Mouse (Mus musculus) small intestine, adult 2 months (tissue): ENCODE results near the gene Dpp6. TPM values are rescaled to one million over a fixed set of nuclear protein-coding genes. Genes with fewer than 3 reads are reported as not detected.

Source experiments
- H3K27ac ChIP-seq: fragments of 200-500 bp; 2 replicates; pipeline ENCODE4 v1.5.1; 2012; ENCODE audit warnings: low read depth, low read length, control low read depth, inconsistent platforms; ENCODE audit not compliant: insufficient read depth
- H3K27me3 ChIP-seq: fragments of 200-500 bp; 2 replicates; pipeline ENCODE4 v1.6.1; 2012; ENCODE audit warnings: mild to moderate bottlenecking, moderate library complexity, low read length, inconsistent platforms; ENCODE audit not compliant: control insufficient read depth, insufficient read depth
- H3K36me3 ChIP-seq: fragments of 200-500 bp; 2 replicates; pipeline ENCODE4 v1.6.1; 2012; ENCODE audit warnings: mild to moderate bottlenecking, low read length, control low read depth, inconsistent platforms; ENCODE audit not compliant: control insufficient read depth, insufficient read depth
- H3K4me1 ChIP-seq: fragments of 200-500 bp; 2 replicates; pipeline ENCODE4 v1.6.1; 2012; ENCODE audit warnings: low read length, inconsistent platforms, mixed read lengths; ENCODE audit not compliant: control insufficient read depth, insufficient read depth, insufficient read length
- H3K4me3 ChIP-seq: fragments of 200-500 bp; 2 replicates; pipeline ENCODE4 v1.5.1; 2012; ENCODE audit warnings: low read depth, mild to moderate bottlenecking, control low read depth, inconsistent platforms, low read length, moderate library complexity
- CTCF ChIP-seq: fragments of 200-500 bp; IDR thresholded peaks from 2 replicates; pipeline ENCODE4 v1.5.1; 2012; ENCODE audit warnings: low read depth, mild to moderate bottlenecking, control low read depth, inconsistent platforms, low read length, moderate library complexity, mixed read lengths; ENCODE audit not compliant: insufficient replicate concordance, insufficient read length; ENCODE audit errors: extremely low read depth
- POLR2A ChIP-seq: fragments of 200-500 bp; IDR thresholded peaks from 2 replicates; pipeline ENCODE4 v1.6.1; 2012; ENCODE audit warnings: low read depth, mild to moderate bottlenecking, control low read depth, inconsistent platforms, low read length, moderate library complexity
- WGBS: fragments of 180-500 bp; shearing (Covaris S2); methylation state at CpG from one replicate; pipeline ENCODE4 v1.1.7; 2018; 5-methylcytosine and 5-hydroxymethylcytosine counted together
- polyA plus RNA-seq: library from polyadenylated mRNA; depleted of rRNA; stranded (reverse); fragments of >200 nt; gene quantifications from 2 replicates; pipeline ENCODE4 v1.2.3, GENCODE M21; 2012

The Dpp6 gene
- polyA plus RNA-seq, 1 experiment = 0.41 TPM

DNA sequence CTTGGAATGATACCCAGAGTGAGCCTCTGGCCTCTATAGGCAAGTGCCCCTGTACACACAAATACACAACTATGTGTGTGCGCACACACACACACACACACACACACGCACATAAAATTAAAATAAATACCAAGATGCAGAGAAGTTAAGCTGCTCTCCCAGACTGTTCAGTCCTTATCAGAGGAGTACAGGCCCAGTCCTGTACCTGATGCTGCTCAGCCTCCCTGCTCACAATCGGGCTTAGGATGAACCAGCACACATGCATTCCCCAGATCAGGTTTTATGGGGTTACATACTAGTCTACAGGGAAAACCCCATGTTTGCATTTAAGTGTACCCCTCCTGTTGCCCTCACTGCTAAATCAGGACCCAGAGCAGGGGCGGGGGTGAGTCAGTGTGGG lies 847.1 kb downstream of the Dpp6 start:
- WGBS = 92% methylated on average over 4 of the region's 4 CpGs

DNA sequence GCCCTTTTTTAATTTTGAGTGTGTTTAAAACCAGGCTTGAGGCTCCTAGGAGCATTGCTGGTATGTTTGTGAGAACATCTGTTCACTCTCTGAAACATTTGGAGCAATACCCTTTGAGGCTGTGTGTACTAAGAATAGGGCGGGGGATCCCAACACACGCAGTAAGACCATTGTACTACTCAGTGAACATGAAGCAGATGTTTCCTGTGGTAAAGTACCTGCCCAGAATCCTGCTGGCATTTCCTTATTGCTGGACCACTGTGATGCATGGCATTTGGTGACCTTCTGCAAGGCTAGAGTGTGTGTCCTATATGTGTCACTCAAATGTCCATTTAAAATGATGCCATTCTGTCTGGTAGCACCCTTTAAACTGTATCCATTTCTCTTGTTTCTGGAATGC lies 854.5 kb downstream of the Dpp6 start:
- Histone ChIP-seq H3K4me1 (no peaks in the 10 kb centered on the region), H3K4me3 (no peak overlapping the region), H3K27me3 (no peaks in the 10 kb centered on the region), H3K27ac (no peak overlapping the region), H3K36me3 (no peaks in the 10 kb centered on the region)
- 39% methylated on average over 2 of the region's 2 CpGs for WGBS
- TF ChIP-seq CTCF (no peak), POLR2A (no peak)

More for the DNA sequence above, 847.1 kb downstream of the Dpp6 start:
- no peak overlapping the region for H3K27ac ChIP-seq
- no peaks in the 10 kb centered on the region for H3K36me3 ChIP-seq
- H3K4me1 ChIP-seq = peaks cover 2% of the 10 kb centered on the region; the same call in 1 of the 2 replicates
- no peak overlapping the region for H3K4me3 ChIP-seq
- no peaks in the 10 kb centered on the region for H3K27me3 ChIP-seq
- no peak for TF ChIP-seq CTCF
- no peak for TF ChIP-seq POLR2A

DNA sequence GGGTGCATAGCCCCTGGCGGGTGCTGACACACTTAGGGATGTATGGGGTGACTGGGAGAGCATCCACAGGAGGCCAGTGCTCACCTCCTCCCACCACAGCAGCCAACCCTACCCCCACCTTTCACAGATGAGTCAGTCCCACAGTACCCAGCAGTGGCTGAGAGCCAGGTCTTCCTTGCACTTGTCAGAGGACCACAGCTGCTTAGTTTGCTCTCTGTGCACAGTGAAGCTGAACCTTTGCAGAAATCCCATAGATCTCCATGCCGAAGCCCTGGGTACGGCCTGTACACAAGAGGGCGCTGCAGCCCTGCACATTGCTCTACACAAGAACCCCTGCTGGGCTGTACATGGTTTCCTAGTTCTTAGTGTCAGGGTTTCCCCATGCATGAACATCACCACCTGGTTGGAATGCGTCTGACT lies 860.3 kb downstream of the Dpp6 start:
- no peaks in the 10 kb centered on the region for H3K36me3 ChIP-seq
- no peak overlapping the region for H3K4me3 ChIP-seq
- 36% methylated on average over 5 of the region's 5 CpGs for WGBS
- no peaks in the 10 kb centered on the region for H3K27me3 ChIP-seq
- H3K4me1 ChIP-seq = no peaks in the 10 kb centered on the region
- no peak overlapping the region for H3K27ac ChIP-seq
- TF ChIP-seq CTCF (no peak), POLR2A (no peak)

DNA sequence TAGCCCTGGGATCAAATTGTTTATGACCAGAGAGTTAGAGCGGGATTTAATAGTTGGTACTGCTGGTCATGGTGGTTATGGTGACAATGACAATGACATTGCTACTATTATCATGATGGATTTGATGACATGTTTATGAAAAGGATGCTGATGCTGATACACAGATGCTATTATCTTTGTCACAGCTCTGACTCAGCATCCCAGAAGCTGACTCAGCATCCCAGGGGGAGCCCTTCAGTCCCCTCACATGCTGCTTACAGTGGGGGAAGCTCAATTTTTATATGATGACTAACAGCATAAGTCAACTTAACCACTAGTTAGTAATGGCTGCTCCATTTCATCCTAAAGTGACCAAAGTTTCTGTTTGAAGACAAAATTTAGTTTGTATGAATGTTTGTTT lies 862.1 kb downstream of the Dpp6 start:
- no peak for TF ChIP-seq CTCF
- no peak for TF ChIP-seq POLR2A
- Histone ChIP-seq H3K27me3 (no peaks in the 10 kb centered on the region), H3K4me1 (no peaks in the 10 kb centered on the region), H3K4me3 (no peak overlapping the region), H3K36me3 (no peaks in the 10 kb centered on the region), H3K27ac (no peak overlapping the region)
- 83% methylated on average over 1 of the region's 1 CpGs for WGBS

DNA sequence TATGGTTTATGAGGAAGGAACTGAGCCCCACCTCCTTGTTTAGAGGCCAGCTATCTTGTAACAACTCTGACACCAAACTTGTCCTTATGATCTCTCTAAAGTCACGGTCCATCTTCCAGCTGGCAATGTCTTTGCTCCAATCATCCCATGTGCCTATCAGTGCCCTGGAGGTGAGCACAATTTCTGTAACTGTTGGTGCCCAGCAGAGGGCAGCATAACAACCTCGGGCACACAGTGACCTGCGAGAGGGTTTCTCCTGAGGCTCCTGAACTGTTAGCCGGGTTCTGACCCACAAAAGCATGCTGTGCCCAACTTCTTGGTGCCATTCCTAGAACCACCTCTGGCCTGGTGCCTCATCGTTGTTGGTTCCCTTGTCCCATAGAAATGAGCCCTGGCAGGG lies 863.5 kb downstream of the Dpp6 start:
- no peaks in the 10 kb centered on the region for H3K36me3 ChIP-seq
- TF ChIP-seq CTCF (peak; percentile 67; the same call in 1 of the 2 replicates), POLR2A (no peak)
- no peaks in the 10 kb centered on the region for H3K27me3 ChIP-seq
- H3K4me3 ChIP-seq = no peak overlapping the region
- H3K4me1 ChIP-seq = no peaks in the 10 kb centered on the region
- 20% methylated on average over 5 of the region's 5 CpGs for WGBS
- no peak overlapping the region for H3K27ac ChIP-seq

DNA sequence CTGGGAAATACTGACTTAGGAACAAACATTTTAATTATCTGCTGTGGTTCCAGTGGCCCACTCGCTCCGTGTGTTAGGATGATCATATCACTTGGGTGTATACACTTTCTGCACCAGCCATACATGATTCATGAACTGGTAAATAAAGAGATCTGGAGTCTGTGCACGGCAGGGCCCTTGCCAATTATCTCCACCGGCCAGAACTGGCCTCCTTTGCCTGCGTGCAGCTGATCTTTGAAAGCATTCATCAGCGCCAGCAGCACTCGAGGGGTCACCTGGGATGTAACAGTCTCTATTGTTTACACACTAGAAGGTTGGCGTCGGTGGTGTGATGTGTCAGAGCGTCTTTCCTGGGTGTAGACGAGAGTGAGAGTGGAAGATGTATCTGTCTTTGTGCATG lies 868.2 kb downstream of the Dpp6 start:
- Histone ChIP-seq H3K27me3 (no peaks in the 10 kb centered on the region), H3K27ac (no peak overlapping the region), H3K4me3 (no peak overlapping the region), H3K4me1 (no peaks in the 10 kb centered on the region), H3K36me3 (no peaks in the 10 kb centered on the region)
- TF ChIP-seq POLR2A (no peak), CTCF (no peak)
- WGBS = 39% methylated on average over 11 of the region's 11 CpGs

DNA sequence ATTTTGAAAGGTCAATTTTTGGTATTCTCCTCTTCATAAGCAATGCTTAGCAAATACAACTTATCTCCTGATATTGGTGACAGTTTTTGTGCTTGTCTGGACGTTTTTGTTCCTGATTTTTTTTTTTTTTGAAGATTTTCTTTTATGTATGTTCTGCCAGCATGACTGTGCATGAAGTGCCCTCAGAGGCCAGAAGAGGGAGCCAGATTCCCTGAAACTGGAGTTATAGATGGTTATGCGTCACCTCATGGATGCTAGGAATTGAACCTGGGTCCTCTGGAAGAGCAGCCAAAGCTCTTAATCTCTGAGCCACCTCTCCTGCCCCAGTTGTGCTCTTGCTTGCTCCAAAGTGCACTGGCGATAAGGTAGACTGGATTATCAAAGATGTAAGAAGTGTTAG lies 868.9 kb downstream of the Dpp6 start:
- H3K4me3 ChIP-seq = no peak overlapping the region
- no peak overlapping the region for H3K27ac ChIP-seq
- H3K4me1 ChIP-seq = no peaks in the 10 kb centered on the region
- TF ChIP-seq CTCF = no peak
- TF ChIP-seq POLR2A = no peak
- no peaks in the 10 kb centered on the region for H3K27me3 ChIP-seq
- 71% methylated on average over 3 of the region's 3 CpGs for WGBS
- H3K36me3 ChIP-seq = no peaks in the 10 kb centered on the region

DNA sequence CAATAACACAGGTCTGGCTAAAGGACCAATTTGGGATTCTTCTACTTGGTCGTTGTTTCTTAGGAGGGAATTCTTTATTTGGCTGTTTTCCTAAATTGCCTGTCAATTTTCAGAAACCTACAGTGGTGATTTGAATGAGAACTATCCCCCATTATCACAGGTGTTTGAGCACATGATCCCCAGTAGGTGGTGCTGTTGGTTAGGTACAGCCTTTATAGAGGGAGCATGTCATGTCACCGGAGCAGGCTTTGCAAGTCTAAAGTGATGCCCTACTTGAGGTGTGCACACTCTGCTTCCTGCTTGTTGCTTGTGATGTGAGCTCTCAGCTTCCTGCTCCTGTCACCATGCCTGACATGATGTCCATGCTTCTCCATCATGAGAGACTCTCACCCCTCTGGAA lies 870.3 kb downstream of the Dpp6 start:
- Histone ChIP-seq H3K4me3 (no peak overlapping the region), H3K4me1 (no peaks in the 10 kb centered on the region), H3K36me3 (no peaks in the 10 kb centered on the region), H3K27me3 (no peaks in the 10 kb centered on the region), H3K27ac (no peak overlapping the region)
- 81% methylated on average over 2 of the region's 2 CpGs for WGBS
- TF ChIP-seq CTCF (no peak), POLR2A (no peak)
